Mouse (Mus musculus): ENCODE results near the gene Litaf.

Gene Litaf

GRCm38 (mm10) chr16:11066833-11067191, 855 bp upstream of the Litaf start:
- no peak for DNase-seq (ENCODE audit: low spot score in 2 of 2)

- no peak for DNase-seq (ENCODE audit: low spot score in 2 of 2)
These were observed 526 bp downstream of the Litaf start for GRCm38 (mm10) chr16:11065431-11065830.

GRCm38 (mm10) chr16:11064742-11065141, 1.2 kb downstream of the Litaf start:
- no peak for DNase-seq (ENCODE audit: low spot score in 2 of 2)

GRCm38 (mm10) chr16:11064341-11064740, 1.6 kb downstream of the Litaf start:
- DNase-seq (ENCODE audit: low spot score in 2 of 2) = no peak

GRCm38 (mm10) chr16:11062794-11063721, 2.9 kb downstream of the Litaf start:
- DNase-seq (ENCODE audit: low spot score in 2 of 2) = peak in 1 of 2 experiments; percentile 53

GRCm38 (mm10) chr16:11060645-11061044, 5.3 kb downstream of the Litaf start, which contains the start of gene Snn:
TSS of gene Snn (plus strand) at chr16:11060945.
- no peak for DNase-seq (ENCODE audit: low spot score in 2 of 2)

- no peak for DNase-seq (ENCODE audit: low spot score in 2 of 2)
These were observed 10.0 kb downstream of the Litaf start for GRCm38 (mm10) chr16:11055916-11056315.

GRCm38 (mm10) chr16:11054871-11055270, 11.1 kb downstream of the Litaf start:
- DNase-seq (ENCODE audit: low spot score in 2 of 2) = no peak

GRCm38 (mm10) chr16:11054409-11054808, 11.5 kb downstream of the Litaf start:
- DNase-seq (ENCODE audit: low spot score in 2 of 2) = peak; percentile 53 to 59

- no peak for DNase-seq (ENCODE audit: low spot score in 2 of 2)
These were observed 14.8 kb downstream of the Litaf start for GRCm38 (mm10) chr16:11051134-11051533.

- no peak for DNase-seq (ENCODE audit: low spot score in 2 of 2)
These were observed 15.7 kb downstream of the Litaf start for GRCm38 (mm10) chr16:11050226-11050625.

GRCm38 (mm10) chr16:11047130-11047529, 18.8 kb downstream of the Litaf start:
- DNase-seq (ENCODE audit: low spot score in 2 of 2) = no peak

GRCm38 (mm10) chr16:11046437-11046836, 19.5 kb downstream of the Litaf start:
- DNase-seq (ENCODE audit: low spot score in 2 of 2) = no peak

GRCm38 (mm10) chr16:11043239-11043638, 22.7 kb downstream of the Litaf start:
- DNase-seq (ENCODE audit: low spot score in 2 of 2) = no peak

GRCm38 (mm10) chr16:11040603-11041002, 25.4 kb downstream of the Litaf start:
- no peak for DNase-seq (ENCODE audit: low spot score in 2 of 2)

GRCm38 (mm10) chr16:11035790-11036431, 30.0 kb downstream of the Litaf start:
- peak; percentile 60 to 65 for DNase-seq (ENCODE audit: low spot score in 2 of 2)

- no peak for DNase-seq (ENCODE audit: low spot score in 2 of 2)
These were observed 30.7 kb downstream of the Litaf start for GRCm38 (mm10) chr16:11035273-11035672.

GRCm38 (mm10) chr16:11034193-11034803, 31.7 kb downstream of the Litaf start:
- DNase-seq (ENCODE audit: low spot score in 2 of 2) = peak; percentile 69 to 77

GRCm38 (mm10) chr16:11031320-11031719, 34.6 kb downstream of the Litaf start:
- DNase-seq (ENCODE audit: low spot score in 2 of 2) = no peak

GRCm38 (mm10) chr16:11030844-11031243, 35.1 kb downstream of the Litaf start:
- DNase-seq (ENCODE audit: low spot score in 2 of 2) = no peak

- no peak for DNase-seq (ENCODE audit: low spot score in 2 of 2)
These were observed 37.8 kb downstream of the Litaf start for GRCm38 (mm10) chr16:11028206-11028605.

- no peak for DNase-seq (ENCODE audit: low spot score in 2 of 2)
These were observed 41.1 kb downstream of the Litaf start for GRCm38 (mm10) chr16:11024841-11025240.
